Mouse (Mus musculus) spleen, postnatal 36 days (tissue): ENCODE results near the gene Hs3st3b1.

Experiments
- DNase-seq, 2 experiments: peaks; one replicate each; pipeline ENCODE4 v3.0.0; 2022; ENCODE audit warnings: low spot score in 2 of 2, mixed read lengths in 1 of 2

Hs3st3b1 gene

DNA sequence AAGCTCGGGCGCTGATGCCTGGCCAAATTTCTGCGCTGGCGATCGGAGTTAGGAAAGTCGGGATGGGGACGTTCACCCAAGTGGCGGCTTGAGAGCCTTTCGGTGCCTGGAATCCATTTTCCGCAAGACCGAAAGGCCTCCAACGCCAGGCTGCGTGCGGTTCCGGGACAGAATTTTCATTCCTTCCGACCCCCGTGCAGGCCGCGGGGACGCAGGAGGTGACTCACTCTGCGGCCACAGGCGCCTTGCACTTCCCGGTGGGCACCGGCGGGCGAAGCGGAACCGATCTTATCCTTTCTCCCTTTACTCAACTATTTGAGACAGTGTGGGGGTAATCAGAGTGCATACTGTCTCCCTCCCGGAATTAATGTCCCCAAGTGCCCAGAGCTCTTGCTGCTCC, 1.3 kb upstream of the Hs3st3b1 start:
- DNase-seq, result no peak

GRCm38 (mm10) chr11:63921044-63921951, 792 bp downstream of the Hs3st3b1 start:
- DNase-seq, result peak; percentile 37 to 40

- peak; percentile 70 to 72 for DNase-seq
Observed at GRCm38 (mm10) chr11:63920531-63920930, 1.6 kb downstream of the Hs3st3b1 start.

GRCm38 (mm10) chr11:63919211-63920098, 2.6 kb downstream of the Hs3st3b1 start:
- DNase-seq, result peak in 1 of 2 experiments; percentile 25

DNA sequence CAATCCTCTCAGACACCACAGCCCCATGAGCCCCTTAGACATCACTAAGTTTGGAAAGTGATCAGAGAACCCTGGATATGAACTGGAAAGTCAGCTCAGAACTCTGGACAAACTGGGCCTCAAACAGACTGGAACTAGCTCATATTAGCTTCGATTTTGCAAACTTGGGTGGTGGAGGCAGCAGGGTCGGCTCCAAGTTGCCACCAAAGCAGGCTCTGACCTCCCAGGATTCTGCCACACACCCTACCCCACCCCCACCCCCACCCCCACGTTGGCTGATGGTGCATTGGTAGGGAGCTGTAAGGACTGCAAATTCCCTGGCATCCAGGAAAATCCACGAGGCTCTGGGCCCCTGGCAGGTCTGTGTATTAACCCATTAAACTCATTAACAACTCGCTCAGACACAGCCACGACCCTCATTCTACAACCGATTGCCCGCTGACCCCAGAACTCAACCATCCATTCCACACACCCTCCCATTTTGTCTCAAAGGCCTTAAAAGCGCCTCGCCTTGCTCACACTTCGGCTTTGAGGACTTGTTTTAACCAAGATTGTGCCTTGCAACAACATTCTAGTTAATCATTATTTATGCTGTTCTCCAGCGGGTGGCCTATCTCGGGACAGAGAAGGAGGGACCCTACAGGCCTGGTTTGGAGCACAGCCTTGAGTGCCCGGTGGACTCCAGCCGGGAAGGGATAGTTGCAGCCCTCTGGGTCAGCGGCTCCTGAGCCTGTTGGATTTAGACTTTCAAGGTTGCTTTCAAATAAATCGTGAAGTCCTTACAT, 3.6 kb downstream of the Hs3st3b1 start:
- no peak for DNase-seq

GRCm38 (mm10) chr11:63917561-63917960, 4.5 kb downstream of the Hs3st3b1 start:
- DNase-seq, result no peak

DNA sequence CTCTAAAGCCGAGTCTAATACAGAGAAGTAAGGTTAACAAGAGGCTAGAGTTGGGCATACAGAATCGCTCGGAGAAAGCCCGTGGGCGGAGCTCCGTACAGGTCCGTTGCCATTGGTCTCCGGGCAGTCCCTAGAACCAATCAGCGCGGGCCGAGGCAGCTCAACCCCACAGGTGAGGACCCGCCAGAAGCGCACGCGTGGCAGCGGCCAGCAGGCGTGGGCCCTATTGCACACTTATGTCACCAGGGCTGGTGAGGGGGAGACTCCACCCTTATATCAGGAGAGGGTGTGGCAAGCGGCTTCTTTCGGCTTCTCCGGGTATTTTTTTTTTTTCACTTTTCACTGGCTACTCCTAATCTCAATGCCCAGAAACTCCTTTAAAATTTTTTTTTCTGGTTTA, 7.7 kb downstream of the Hs3st3b1 start:
- peak; percentile 71 to 76 for DNase-seq

- DNase-seq, result no peak
Observed at GRCm38 (mm10) chr11:63913936-63914335, 8.2 kb downstream of the Hs3st3b1 start.

DNA sequence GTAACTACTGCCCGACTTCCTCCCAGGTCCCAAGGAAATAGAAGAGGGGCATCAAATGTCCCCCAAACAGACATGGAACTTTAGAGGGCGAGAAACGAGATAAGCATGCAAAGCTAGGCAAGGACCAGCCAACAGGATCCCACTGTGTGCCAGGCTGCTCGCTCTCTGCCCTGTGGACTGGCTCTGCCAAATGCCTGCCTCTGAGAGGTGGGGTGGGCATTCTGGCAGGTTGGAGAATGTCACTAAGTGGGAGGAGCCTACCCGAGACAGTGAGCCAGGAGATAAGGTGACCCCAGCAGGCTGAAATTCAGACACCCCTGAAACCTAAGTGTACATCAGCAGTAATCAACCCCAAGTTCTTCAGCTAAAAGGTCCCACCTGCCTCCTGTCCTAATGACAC, 11.1 kb downstream of the Hs3st3b1 start:
- DNase-seq, result no peak

GRCm38 (mm10) chr11:63909961-63910360, 12.1 kb downstream of the Hs3st3b1 start:
- no peak for DNase-seq

- DNase-seq, result peak; percentile 70 to 71
Observed at GRCm38 (mm10) chr11:63908500-63908899, 13.6 kb downstream of the Hs3st3b1 start.

DNA sequence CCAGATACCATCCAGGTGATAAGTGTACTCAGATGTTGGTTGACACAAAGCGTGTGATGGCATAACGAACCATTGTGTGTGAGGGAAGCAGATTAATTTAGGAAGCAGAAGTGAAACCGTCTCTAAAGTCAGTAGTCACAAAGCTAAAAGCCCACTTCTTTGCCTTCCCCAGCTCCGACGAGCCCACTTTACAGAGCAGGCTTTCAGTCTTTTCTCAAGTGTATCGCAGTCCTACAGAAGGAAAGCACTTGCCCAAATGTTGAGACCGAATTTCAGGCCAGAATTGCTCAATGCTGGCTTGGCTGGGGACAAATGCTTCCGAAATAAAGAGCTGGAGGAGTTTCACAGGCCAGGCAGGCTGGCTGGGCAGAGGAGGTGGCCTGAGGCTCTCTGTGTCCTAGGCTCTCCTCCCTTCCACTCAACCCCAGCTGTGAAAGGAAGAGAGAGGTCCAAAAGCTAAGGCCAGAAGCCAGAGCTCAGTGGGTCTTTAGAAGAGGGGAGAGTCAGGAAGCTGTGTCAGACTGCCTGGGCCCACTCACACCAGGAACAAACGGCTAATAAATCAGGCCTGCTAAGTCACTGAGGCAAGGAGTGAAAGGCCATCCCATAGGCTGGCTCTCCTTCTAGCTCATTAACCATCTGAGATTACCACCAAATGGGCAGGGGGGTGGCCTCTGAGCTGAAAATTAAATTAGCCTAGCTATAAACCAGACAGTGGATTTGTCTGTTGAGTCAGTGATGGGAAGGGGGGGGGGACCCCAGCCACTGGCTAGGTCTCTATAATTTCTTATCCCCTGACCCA, 15.3 kb downstream of the Hs3st3b1 start:
- DNase-seq, result peak; percentile 56 to 62

GRCm38 (mm10) chr11:63904787-63905186, 17.3 kb downstream of the Hs3st3b1 start:
- DNase-seq, result no peak

GRCm38 (mm10) chr11:63898509-63899168, 23.5 kb downstream of the Hs3st3b1 start:
- no peak for DNase-seq

- DNase-seq, result no peak
Observed at GRCm38 (mm10) chr11:63897856-63898508, 24.1 kb downstream of the Hs3st3b1 start.

- DNase-seq, result no peak
Observed at GRCm38 (mm10) chr11:63897011-63897410, 25.1 kb downstream of the Hs3st3b1 start.

- no peak for DNase-seq
Observed at GRCm38 (mm10) chr11:63894188-63894587, 27.9 kb downstream of the Hs3st3b1 start.

- DNase-seq, result no peak
Observed at GRCm38 (mm10) chr11:63893557-63893956, 28.5 kb downstream of the Hs3st3b1 start.

DNA sequence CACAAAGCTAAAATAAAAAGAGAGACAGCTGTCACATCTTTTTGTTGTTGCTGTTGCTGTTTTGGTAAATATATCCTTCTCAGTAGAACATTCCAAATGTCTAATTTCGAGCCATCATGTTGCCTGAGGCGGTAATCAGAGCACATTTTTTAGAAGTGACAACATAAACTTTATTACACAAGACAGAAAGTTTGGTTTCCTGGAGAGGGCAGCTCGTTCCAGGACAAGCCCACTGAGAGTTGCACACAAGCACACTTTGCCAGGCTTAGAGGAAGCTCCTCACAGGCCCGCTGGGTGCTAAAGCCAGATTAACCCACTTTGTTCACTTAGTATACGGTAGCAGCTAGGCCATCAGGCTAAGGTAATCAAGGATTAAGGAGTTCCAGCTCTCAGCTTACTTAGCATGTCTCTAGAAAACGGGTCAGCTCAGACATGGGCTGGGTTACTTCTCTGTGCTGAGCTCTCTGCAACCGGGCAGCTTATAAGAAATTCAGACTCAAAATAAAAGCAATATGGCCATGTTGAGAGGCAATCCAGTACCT, 30.5 kb downstream of the Hs3st3b1 start:
- no peak for DNase-seq
